Comparison of ENCODE assay signal across 28 mouse cellular contexts in genomic region chr14:104274752-104275151, GRCm38 (mm10).
"Had no signal": no experiment of that assay in that cellular context is flagged by ENCODE, and none has a peak within 500 bp of the region (broad histone marks: within the 10 kb centered on the region; RNA-seq: fewer than 3 reads in every experiment).

No protein-coding gene starts in this region.

- H3K27ac ChIP-seq: left cerebral cortex, adult 2 months; limb, embryonic 10.5 days; limb, embryonic 12.5 days; limb, embryonic 13.5 days; limb, embryonic 15.5 days; liver, embryonic 12.5 days; liver, embryonic 13.5 days; liver, embryonic 14.5 days; liver, embryonic 15.5 days; macrophage; midbrain, embryonic 10.5 days; midbrain, embryonic 12.5 days; midbrain, embryonic 13.5 days; midbrain, embryonic 15.5 days; neural tube, embryonic 12.5 days; neural tube, embryonic 13.5 days had no signal

- H3K36me3 ChIP-seq: limb, embryonic 10.5 days; limb, embryonic 12.5 days; limb, embryonic 13.5 days; limb, embryonic 15.5 days; liver, embryonic 12.5 days; liver, embryonic 13.5 days; liver, embryonic 15.5 days; midbrain, embryonic 10.5 days; midbrain, embryonic 12.5 days; midbrain, embryonic 13.5 days; midbrain, embryonic 15.5 days; neural tube, embryonic 12.5 days; neural tube, embryonic 13.5 days had no signal

- H3K4me2 ChIP-seq: limb, embryonic 12.5 days; limb, embryonic 13.5 days; limb, embryonic 15.5 days; liver, embryonic 11.5 days; liver, embryonic 12.5 days; liver, embryonic 13.5 days; liver, embryonic 15.5 days; midbrain, embryonic 11.5 days; midbrain, embryonic 12.5 days; midbrain, embryonic 13.5 days; midbrain, embryonic 15.5 days; neural tube, embryonic 12.5 days; neural tube, embryonic 13.5 days had no signal

- ATAC-seq: liver, embryonic 12.5 days; liver, postnatal 0 days; midbrain, embryonic 13.5 days; midbrain, embryonic 15.5 days; midbrain, embryonic 16.5 days had no signal

- H3K27me3 ChIP-seq: limb, embryonic 12.5 days; limb, embryonic 13.5 days; limb, embryonic 15.5 days; liver, embryonic 12.5 days; liver, embryonic 13.5 days; liver, embryonic 15.5 days; megakaryocyte, embryonic 14.5 days; midbrain, embryonic 12.5 days; midbrain, embryonic 13.5 days; midbrain, embryonic 15.5 days; neural tube, embryonic 12.5 days; neural tube, embryonic 13.5 days had no signal

- H3K9ac ChIP-seq: limb, embryonic 12.5 days; limb, embryonic 13.5 days; limb, embryonic 15.5 days; liver, embryonic 12.5 days; liver, embryonic 13.5 days; liver, embryonic 14.5 days; liver, embryonic 15.5 days; liver, postnatal 0 days; midbrain, embryonic 12.5 days; midbrain, embryonic 13.5 days; midbrain, embryonic 15.5 days; neural tube, embryonic 12.5 days; neural tube, embryonic 13.5 days had no signal

- H3K4me3 ChIP-seq: left cerebral cortex, adult 2 months; limb, embryonic 10.5 days; limb, embryonic 12.5 days; limb, embryonic 13.5 days; limb, embryonic 15.5 days; liver, embryonic 12.5 days; liver, embryonic 13.5 days; liver, embryonic 15.5 days; megakaryocyte, embryonic 14.5 days; midbrain, embryonic 10.5 days; midbrain, embryonic 12.5 days; midbrain, embryonic 13.5 days; midbrain, embryonic 15.5 days; myocyte; neural tube, embryonic 12.5 days; neural tube, embryonic 13.5 days had no signal

- H3K9me3 ChIP-seq: limb, embryonic 10.5 days; limb, embryonic 12.5 days; limb, embryonic 13.5 days; limb, embryonic 15.5 days; liver, embryonic 13.5 days; liver, embryonic 15.5 days; midbrain, embryonic 10.5 days; midbrain, embryonic 12.5 days; midbrain, embryonic 13.5 days; midbrain, embryonic 15.5 days; neural tube, embryonic 12.5 days; neural tube, embryonic 13.5 days had no signal

- DNase-seq: layer of hippocampus, postnatal 36 days; left cerebral cortex, postnatal 4 days; liver; liver, embryonic 13.5 days; liver, postnatal 0 days; lung, adult 18-20 months; lung, postnatal 36 days; midbrain, embryonic 14.5 days had no signal

- H3K4me1 ChIP-seq: limb, embryonic 10.5 days; limb, embryonic 12.5 days; limb, embryonic 13.5 days; limb, embryonic 15.5 days; liver, embryonic 12.5 days; liver, embryonic 13.5 days; liver, embryonic 15.5 days; megakaryocyte, embryonic 14.5 days; midbrain, embryonic 10.5 days; midbrain, embryonic 12.5 days; neural tube, embryonic 12.5 days; neural tube, embryonic 13.5 days had no signal
